In the genomic region with DNA sequence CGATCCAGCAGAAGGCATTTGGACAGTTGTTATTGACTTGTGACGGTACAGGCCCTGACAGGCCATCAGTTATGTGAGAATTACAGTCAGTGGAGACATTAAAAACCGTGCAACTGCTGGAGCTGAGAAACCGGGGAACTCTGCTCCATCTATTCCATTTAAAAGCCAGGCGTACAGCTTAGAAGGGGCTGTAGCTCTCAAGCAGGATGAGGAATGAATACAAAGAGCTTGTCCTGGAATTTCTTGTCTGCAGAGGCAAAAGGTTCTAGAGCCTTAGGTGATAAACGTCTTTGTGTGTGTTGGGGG, we compare ENCODE assay signal across 8 mouse cellular contexts. TPM values are rescaled to one million over a fixed set of nuclear protein-coding genes. Genes with fewer than 3 reads are reported as not detected.
DNase-seq lines count a peak whose midpoint lies in the region; ATAC-seq lines count a peak whose summit lies in the region.
"Had no signal": no experiment of that assay in that cellular context is flagged by ENCODE, and none has a peak within 500 bp of the region (broad histone marks: within the 10 kb centered on the region; RNA-seq: fewer than 3 reads in every experiment).

No protein-coding gene starts in this region.

- WGBS in liver, embryonic 13.5 days (ENCODE audit: insufficient replicate concordance): 39% methylated on average over 6 of the region's 6 CpGs
- WGBS in liver, embryonic 11.5 days: 34% methylated on average over 6 of the region's 6 CpGs
- WGBS in forebrain, embryonic 14.5 days: 3% methylated on average over 6 of the region's 6 CpGs
- 22% methylated on average over 6 of the region's 6 CpGs for WGBS in intestine, embryonic 15.5 days
- 0% methylated on average over 6 of the region's 6 CpGs for WGBS in neural tube, embryonic 14.5 days

- H3K27me3 ChIP-seq in liver, embryonic 13.5 days: no peaks in the 10 kb centered on the region
- no peaks in the 10 kb centered on the region for H3K27me3 ChIP-seq in liver, embryonic 11.5 days (replicated peaks; ENCODE audit: control insufficient read depth, insufficient read depth, low read length)
- no peaks in the 10 kb centered on the region for H3K27me3 ChIP-seq in forebrain, embryonic 14.5 days (replicated peaks; ENCODE audit: control insufficient read depth, insufficient read depth, low read length)
- no peaks in the 10 kb centered on the region for H3K27me3 ChIP-seq in intestine, embryonic 15.5 days (replicated peaks)
- no peaks in the 10 kb centered on the region for H3K27me3 ChIP-seq in neural tube, embryonic 14.5 days (ENCODE audit: control insufficient read depth, insufficient read depth, low read length)

- no peak for ATAC-seq in liver, embryonic 13.5 days (ENCODE audit: low read depth)
- no peak for ATAC-seq in liver, embryonic 11.5 days (replicated peaks; ENCODE audit: low FRiP score)
- ATAC-seq in forebrain, embryonic 14.5 days: no peak
- ATAC-seq in intestine, embryonic 15.5 days: no peak
- 0 out of 2 replicates have a peak, but pooled peaks have one; percentile 21 for ATAC-seq in neural tube, embryonic 14.5 days (ENCODE audit: low read depth)

- H3K4me1 ChIP-seq in liver, embryonic 13.5 days (replicated peaks): peaks cover 23% of the 10 kb centered on the region
- peaks cover 10% of the 10 kb centered on the region for H3K4me1 ChIP-seq in liver, embryonic 11.5 days (replicated peaks; ENCODE audit: control insufficient read depth, insufficient read depth, low read length)
- H3K4me1 ChIP-seq in forebrain, embryonic 14.5 days (ENCODE audit: control insufficient read depth, insufficient read depth, low read length): peaks cover 6% of the 10 kb centered on the region
- peaks cover 8% of the 10 kb centered on the region for H3K4me1 ChIP-seq in intestine, embryonic 15.5 days (replicated peaks)
- H3K4me1 ChIP-seq in neural tube, embryonic 14.5 days (ENCODE audit: control insufficient read depth, insufficient read depth, low read length): peaks cover 18% of the 10 kb centered on the region

- H3K4me2 ChIP-seq in liver, embryonic 13.5 days: peak overlapping the region; percentile 40; the same call in 1 of the 2 replicates
- no peak overlapping the region for H3K4me2 ChIP-seq in liver, embryonic 11.5 days
- peak overlapping the region; percentile 42 for H3K4me2 ChIP-seq in forebrain, embryonic 14.5 days (ENCODE audit: low read length)
- peak overlapping the region; percentile 52; the same call in 1 of the 2 replicates for H3K4me2 ChIP-seq in intestine, embryonic 15.5 days (replicated peaks)
- peak overlapping the region; percentile 47 for H3K4me2 ChIP-seq in neural tube, embryonic 14.5 days (ENCODE audit: low read depth, low read length)

- no peak overlapping the region for H3K4me3 ChIP-seq in liver, embryonic 13.5 days (replicated peaks)
- no peak overlapping the region for H3K4me3 ChIP-seq in liver, embryonic 11.5 days (ENCODE audit: low read depth, low read length)
- H3K4me3 ChIP-seq in forebrain, embryonic 14.5 days (ENCODE audit: low read depth, low read length): no peak overlapping the region
- no peak overlapping the region for H3K4me3 ChIP-seq in intestine, embryonic 15.5 days (replicated peaks)
- peak overlapping the region; percentile 12; the same call in 1 of the 2 replicates for H3K4me3 ChIP-seq in neural tube, embryonic 14.5 days (ENCODE audit: low read depth, low read length)

- no peaks in the 10 kb centered on the region for H3K9me3 ChIP-seq in liver, embryonic 13.5 days (replicated peaks)
- no peaks in the 10 kb centered on the region for H3K9me3 ChIP-seq in liver, embryonic 11.5 days (ENCODE audit: control insufficient read depth, low read length)
- H3K9me3 ChIP-seq in forebrain, embryonic 14.5 days (replicated peaks; ENCODE audit: control insufficient read depth, low read length): no peaks in the 10 kb centered on the region
- no peaks in the 10 kb centered on the region for H3K9me3 ChIP-seq in intestine, embryonic 15.5 days
- H3K9me3 ChIP-seq in neural tube, embryonic 14.5 days (ENCODE audit: control insufficient read depth, low read length): no peaks in the 10 kb centered on the region

- no peak overlapping the region for H3K27ac ChIP-seq in liver, embryonic 13.5 days
- H3K27ac ChIP-seq in liver, embryonic 11.5 days (ENCODE audit: low read depth, low read length): no peak overlapping the region
- H3K27ac ChIP-seq in forebrain, embryonic 14.5 days (ENCODE audit: low read depth, low read length): peak overlapping the region; percentile 15; the same call in 1 of the 2 replicates
- no peak overlapping the region for H3K27ac ChIP-seq in intestine, embryonic 15.5 days
- peak overlapping the region; percentile 76 for H3K27ac ChIP-seq in neural tube, embryonic 14.5 days (ENCODE audit: low read depth, low read length)

- H3K36me3 ChIP-seq in liver, embryonic 13.5 days: no peaks in the 10 kb centered on the region
- H3K36me3 ChIP-seq in liver, embryonic 11.5 days (ENCODE audit: control insufficient read depth, insufficient read depth, low read length): no peaks in the 10 kb centered on the region
- no peaks in the 10 kb centered on the region for H3K36me3 ChIP-seq in forebrain, embryonic 14.5 days (ENCODE audit: control insufficient read depth, insufficient read depth, low read length)
- no peaks in the 10 kb centered on the region for H3K36me3 ChIP-seq in intestine, embryonic 15.5 days
- H3K36me3 ChIP-seq in neural tube, embryonic 14.5 days (ENCODE audit: control insufficient read depth, insufficient read depth, low read length): no peaks in the 10 kb centered on the region

- no peak overlapping the region for H3K9ac ChIP-seq in liver, embryonic 13.5 days
- no peak overlapping the region for H3K9ac ChIP-seq in liver, embryonic 11.5 days (ENCODE audit: low read depth, low read length)
- H3K9ac ChIP-seq in forebrain, embryonic 14.5 days (ENCODE audit: low read length): no peak overlapping the region
- no peak overlapping the region for H3K9ac ChIP-seq in intestine, embryonic 15.5 days
- H3K9ac ChIP-seq in neural tube, embryonic 14.5 days (replicated peaks; ENCODE audit: low read depth, low read length): no peak overlapping the region

- no peak for DNase-seq in liver, embryonic 13.5 days
- DNase-seq in liver, embryonic 11.5 days (ENCODE audit: low spot score): no peak
- DNase-seq in forebrain, embryonic 14.5 days (ENCODE audit: low spot score): peak; percentile 48
- no peak for DNase-seq in Muller cell, postnatal 12 days (ENCODE audit: inconsistent ontology term)
- DNase-seq in thymus, postnatal 14 days: no peak
- DNase-seq: cerebellum, adult 11 months had no signal

RNA-seq across cellular contexts. Expression of gene Inpp5f, which starts 18.2 kb away (rescaled TPM):
- polyA plus RNA-seq in liver, embryonic 13.5 days (2015; fragmentation: Nextera tagmentation; extraction: Ambion mirVana): 6.9 and 7.4 TPM in 2 replicates
- 20.0 and 22.7 TPM in 2 replicates for polyA plus RNA-seq in liver, embryonic 11.5 days (2014; fragmentation: Nextera tagmentation; extraction: Ambion mirVana)
- polyA plus RNA-seq in forebrain, embryonic 14.5 days (2014; fragmentation: Nextera tagmentation; extraction: Ambion mirVana): 257 and 314 TPM in 2 replicates
- polyA plus RNA-seq in intestine, embryonic 15.5 days (2015; fragmentation: Nextera tagmentation; extraction: Ambion mirVana): 17.3 and 17.9 TPM in 2 replicates
- 416 and 554 TPM in 2 replicates for polyA plus RNA-seq in neural tube, embryonic 14.5 days (2014; fragmentation: Nextera tagmentation; extraction: Ambion mirVana)

Comparison
In these comparisons a context has a peak if more than half of its experiments do, and no peak if none do; other contexts are left out.
1. H3K27ac ChIP-seq: peak in forebrain, embryonic 14.5 days (single experiment) and neural tube, embryonic 14.5 days (single experiment); none in liver, embryonic 13.5 days (single experiment), liver, embryonic 11.5 days (single experiment) and intestine, embryonic 15.5 days (single experiment).
2. RNA of gene Inpp5f, which starts 18.2 kb away (polyA plus RNA-seq): 416 to 554 TPM in neural tube, embryonic 14.5 days and 257 to 314 TPM in forebrain, embryonic 14.5 days; 20.0 to 22.7 TPM in liver, embryonic 11.5 days, 17.3 to 17.9 TPM in intestine, embryonic 15.5 days and 6.9 to 7.4 TPM in liver, embryonic 13.5 days; every median in the first group is over 10 times any median in the second.